Mouse (Mus musculus): ENCODE data around the gene Phactr3.

- TF ChIP-seq ZC3H11A (IDR thresholded peaks at IDR 0.05; ENCODE audit: borderline replicate concordance, low read depth, low read length) (no peak), MAFK (IDR thresholded peaks at IDR 0.05; ENCODE audit: insufficient read depth, low read depth, low read length) (no peak)
Observed at GRCm38 (mm10) chr2:178321271-178321670, 202.5 kb downstream of the Phactr3 start.

All from ES-E14 (cell line).